8 mouse cellular contexts compared by ENCODE assay signal in the genomic region with DNA sequence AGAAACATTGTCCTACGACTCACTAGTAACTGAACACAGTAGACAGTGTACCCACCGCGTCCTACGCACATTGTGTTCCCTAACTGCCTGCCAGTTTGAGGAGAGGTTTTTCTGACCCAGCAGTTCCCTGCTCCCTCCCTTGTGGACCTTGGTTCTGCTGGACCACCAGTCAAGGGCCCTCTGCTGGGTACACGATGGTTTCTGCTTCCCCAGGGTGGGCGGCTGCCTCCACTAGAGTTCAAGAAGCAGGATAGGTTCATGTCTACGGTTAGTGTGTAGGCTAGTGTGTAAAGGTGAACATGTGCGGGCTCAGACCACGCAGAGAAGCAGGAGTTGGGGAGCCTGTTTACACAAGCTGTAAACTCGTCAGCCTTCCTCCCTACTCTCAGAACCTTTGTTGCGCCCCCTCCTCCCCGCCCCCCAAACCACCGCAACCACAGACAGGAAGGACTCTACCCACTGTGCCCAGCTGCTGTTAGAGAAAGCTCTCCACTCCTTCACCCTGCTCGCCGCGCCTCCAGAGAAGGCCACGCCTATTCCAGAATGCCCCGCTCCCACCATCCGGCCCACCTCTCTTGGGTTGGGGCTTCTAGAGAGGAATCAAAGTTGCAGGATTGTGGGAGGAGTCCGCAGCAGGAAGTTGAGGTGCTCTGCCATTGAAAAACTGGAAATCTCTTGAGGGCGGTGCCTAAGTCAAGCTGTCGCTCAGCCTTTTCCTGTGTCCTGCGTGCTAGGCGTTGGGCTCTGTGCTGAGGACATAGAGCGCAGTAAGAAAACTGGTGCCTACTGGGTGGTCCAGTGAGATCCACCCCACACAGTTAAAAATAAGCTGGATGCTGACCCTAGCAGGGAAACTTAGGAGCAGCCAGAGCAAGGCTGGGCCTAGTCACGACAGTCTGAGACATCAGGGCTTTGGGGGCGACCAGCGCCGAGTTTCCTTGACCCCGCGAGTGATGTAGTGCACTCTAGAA. TPM values are rescaled to one million over a fixed set of nuclear protein-coding genes. Genes with fewer than 3 reads are reported as not detected.
DNase-seq lines count a peak whose midpoint lies in the region; ATAC-seq and TF ChIP-seq lines count a peak whose summit lies in the region.

A gene (minus strand): TSS at position 906 of the 971 bp plus-strand sequence.

- ATAC-seq in activated CD4-positive, CD25-positive, alpha-beta regulatory T cell, adult 4 months: peak; percentile 93

- DNase-seq in gastrocnemius, adult 8-10 months (ENCODE audit: low spot score in 2 of 2): peak; percentile 65 to 76
- DNase-seq in hindlimb bud, embryonic 11.5 days (ENCODE audit: extremely low spot score, low read depth, low spot score): peak; percentile 86
- peak; percentile 30 to 77 for DNase-seq in left cerebral cortex, adult 8-10 months (ENCODE audit: low spot score in 2 of 2)
- peak; percentile 57 for DNase-seq in right cerebral cortex, postnatal 14 days
- peak; percentile 73 to 89 for DNase-seq in urinary bladder, postnatal 36 days (ENCODE audit: low spot score in 2 of 2)

- H3K27ac ChIP-seq in cortical plate, adult 2 months (ENCODE audit: insufficient read depth, low read length): peak within 1 kb of the TSS; percentile 63

- no peak for TF ChIP-seq CTCF in cortical plate, adult 2 months (IDR thresholded peaks at IDR 0.05; ENCODE audit: extremely low read depth, insufficient read depth, low read length)

- H3K4me1 ChIP-seq in cortical plate, adult 2 months (ENCODE audit: control insufficient read depth, insufficient read depth, low read length): no peaks in the 10 kb centered on the region
- peaks cover 42% of the 10 kb centered on the region for H3K4me1 ChIP-seq in megakaryocyte, embryonic 14.5 days

- peaks cover 8% of the 10 kb centered on the region for H3K27me3 ChIP-seq in megakaryocyte, embryonic 14.5 days (replicated peaks)

- peak within 1 kb of the TSS; percentile 33 for H3K4me3 ChIP-seq in cortical plate, adult 2 months (ENCODE audit: insufficient read depth, low read length)
- H3K4me3 ChIP-seq in megakaryocyte, embryonic 14.5 days (replicated peaks): peak within 1 kb of the TSS; percentile 90

- no peaks in the 10 kb centered on the region for H3K36me3 ChIP-seq in megakaryocyte, embryonic 14.5 days (replicated peaks; ENCODE audit: low read length)

- no peaks in the 10 kb centered on the region for H3K9me3 ChIP-seq in megakaryocyte, embryonic 14.5 days

- peak; percentile 77; the same call in 1 of the 2 replicates for TF ChIP-seq POLR2A in cortical plate, adult 2 months (IDR thresholded peaks at IDR 0.05; ENCODE audit: extremely low read depth, insufficient read depth, low read length)

RNA-seq across cellular contexts. Expression of the gene that starts here (rescaled TPM):
- not detected for polyA plus RNA-seq in activated CD4-positive, CD25-positive, alpha-beta regulatory T cell, adult 4 months (2017; shearing (Covaris generic))
- 27.2 and 28.5 TPM in 2 replicates for polyA plus RNA-seq in cortical plate, adult 2 months (2012; rRNA removed)
- 1 to 10 TPM; 2.8 to 3.9 (median 3.2) TPM for total RNA-seq in gastrocnemius, adult 8-10 months (2022)
- 10 to 100 TPM; 20.6 to 32.1 (median 27.1) TPM for total RNA-seq in left cerebral cortex, adult 8-10 months (2022)
- polyA plus RNA-seq in megakaryocyte, embryonic 14.5 days (2012; ENCODE audit: insufficient read depth, low replicate concordance): 0.96 TPM in 1 of 2 replicates, not detected in the other

Comparison
In these comparisons a context has a peak if more than half of its experiments do, and no peak if none do; other contexts are left out.
1. Peak in every context shown above with its lines: DNase-seq, ATAC-seq, H3K4me3 ChIP-seq and H3K27ac ChIP-seq.
2. RNA of the gene that starts here (total RNA-seq): 20.6 to 32.1 TPM in left cerebral cortex, adult 8-10 months; 2.8 to 3.9 TPM in gastrocnemius, adult 8-10 months; every median in the first group is over 4 times any median in the second.
3. RNA of the gene that starts here (polyA plus RNA-seq): 27.2 to 28.5 TPM in cortical plate, adult 2 months; 0.96 TPM in megakaryocyte, embryonic 14.5 days and not detected in activated CD4-positive, CD25-positive, alpha-beta regulatory T cell, adult 4 months; every median in the first group is over 10 times any median in the second.
4. Peak in ATAC-seq in activated CD4-positive, CD25-positive, alpha-beta regulatory T cell, adult 4 months; RNA of the gene not detected or under 1 TPM.